Mouse (Mus musculus) cerebellum, adult 18-20 months (tissue): ENCODE measurements around the gene Wdr90.

Experiments
- DNase-seq, 2 experiments: peaks; one replicate each; pipeline ENCODE4 v3.0.0; 2021

Gene Wdr90

DNA sequence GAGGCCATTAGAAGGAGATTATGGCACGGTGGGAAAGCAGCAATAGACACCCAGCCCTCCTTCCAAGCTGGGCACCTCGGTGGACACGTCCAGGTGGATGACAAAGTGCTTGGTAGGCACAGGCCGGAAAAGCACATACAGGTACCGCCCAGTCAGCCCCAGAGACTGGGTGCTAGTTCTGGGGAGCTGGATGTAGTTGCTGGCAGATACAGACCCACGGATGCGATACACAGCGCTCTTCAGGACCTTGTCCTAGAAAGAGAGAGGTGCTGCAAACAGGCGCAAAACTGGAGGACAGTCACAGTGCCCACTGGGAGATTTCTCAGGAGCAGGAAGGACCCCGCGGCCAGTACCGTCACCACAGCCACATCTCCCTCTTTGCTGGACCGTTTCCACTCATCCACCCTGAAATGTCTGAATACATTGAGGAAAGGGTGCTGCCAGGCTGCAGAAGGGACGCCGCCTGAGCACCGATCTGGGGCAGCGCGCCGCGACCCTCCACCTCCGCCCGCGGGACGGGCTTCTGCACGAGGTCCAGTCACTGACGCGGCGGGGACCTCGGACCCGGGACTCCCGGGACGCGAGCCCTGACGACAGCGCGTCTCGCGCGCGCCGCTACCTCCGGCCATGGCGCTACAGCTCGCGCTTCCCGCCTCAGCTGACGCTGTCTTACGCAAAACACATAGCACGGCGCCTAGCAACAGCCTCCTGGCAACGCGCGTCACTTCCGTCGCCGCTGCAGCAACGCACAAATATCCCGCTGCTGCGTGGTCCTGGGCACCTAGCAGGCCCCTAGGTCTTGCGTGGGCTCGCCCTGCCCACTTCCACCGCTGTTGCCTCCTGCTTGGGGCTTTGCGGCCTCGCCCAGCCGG lies at the start of gene Wdr90:
Gene Wdr90 (minus strand): TSS at position 670 of the 872 bp plus-strand sequence.
- peak; percentile 92 to 93 for DNase-seq

DNA sequence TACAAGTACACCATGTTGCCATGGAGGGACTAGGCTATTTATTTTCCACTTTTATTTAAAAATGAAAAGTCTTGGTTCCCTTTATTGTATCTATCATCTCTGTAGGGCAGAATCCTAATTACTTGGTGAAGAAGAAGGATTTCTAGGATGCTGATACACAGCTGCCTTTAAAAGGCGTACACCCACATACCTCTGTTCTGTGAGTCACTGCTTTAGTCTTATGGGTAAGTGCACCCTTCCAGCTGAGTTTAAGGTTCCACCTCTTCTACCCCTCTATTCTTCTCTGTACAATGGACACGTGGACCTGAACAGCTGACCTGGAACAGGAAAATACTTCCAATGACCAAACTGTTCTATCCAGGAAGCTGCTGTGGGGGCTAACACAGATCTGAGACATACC lies 46.3 kb upstream of the Wdr90 start:
- no peak for DNase-seq

- DNase-seq: no peak
These were observed 41.8 kb upstream of the Wdr90 start for GRCm38 (mm10) chr17:25903061-25903460.

DNA sequence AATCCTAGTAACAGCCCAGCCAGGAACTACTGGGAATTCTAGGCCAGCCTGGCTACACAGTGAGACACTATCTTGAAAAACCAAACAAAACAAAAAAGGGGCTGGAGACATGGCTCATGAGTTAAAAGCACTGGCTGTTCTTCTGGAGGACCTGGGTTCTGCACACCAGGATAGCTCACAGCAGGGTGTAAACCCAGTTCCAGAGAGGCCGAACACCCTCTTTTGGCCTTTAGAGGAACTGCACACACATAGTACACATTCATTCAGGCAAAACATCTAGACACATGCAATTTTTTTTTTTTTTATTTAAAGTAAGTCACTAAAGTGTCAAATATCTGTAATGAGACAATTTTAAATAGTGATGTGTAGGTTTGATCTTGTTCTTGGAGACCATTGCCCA lies 38.9 kb upstream of the Wdr90 start:
- no peak for DNase-seq

GRCm38 (mm10) chr17:25895891-25896290 lies 34.6 kb upstream of the Wdr90 start:
- DNase-seq: no peak

DNA sequence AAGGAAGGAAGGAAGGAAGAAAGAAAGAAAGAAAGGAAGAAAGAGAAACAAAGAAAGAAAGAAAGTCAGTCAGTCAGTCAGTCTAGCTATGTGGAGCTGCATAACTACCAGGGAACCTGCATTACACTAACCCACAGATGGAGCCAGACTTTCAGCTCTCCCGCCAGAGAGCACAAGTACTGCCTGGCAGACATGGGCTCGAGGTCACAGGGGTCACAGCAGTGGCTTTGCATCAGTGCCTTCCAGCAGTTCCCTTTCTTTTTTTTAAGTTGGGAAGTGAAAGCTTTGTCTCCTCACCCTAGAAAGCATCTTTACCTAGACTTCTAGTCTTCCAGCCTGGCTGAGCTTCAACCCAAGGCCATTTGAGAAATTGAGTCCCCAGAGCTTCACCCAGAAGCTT lies 34.1 kb upstream of the Wdr90 start:
- DNase-seq: no peak

GRCm38 (mm10) chr17:25893975-25894617 lies 32.8 kb upstream of the Wdr90 start:
- peak; percentile 84 to 85 for DNase-seq

- no peak for DNase-seq
These were observed 27.5 kb upstream of the Wdr90 start for GRCm38 (mm10) chr17:25888837-25889236.

- no peak for DNase-seq
These were observed 26.2 kb upstream of the Wdr90 start for GRCm38 (mm10) chr17:25887467-25887866.

DNA sequence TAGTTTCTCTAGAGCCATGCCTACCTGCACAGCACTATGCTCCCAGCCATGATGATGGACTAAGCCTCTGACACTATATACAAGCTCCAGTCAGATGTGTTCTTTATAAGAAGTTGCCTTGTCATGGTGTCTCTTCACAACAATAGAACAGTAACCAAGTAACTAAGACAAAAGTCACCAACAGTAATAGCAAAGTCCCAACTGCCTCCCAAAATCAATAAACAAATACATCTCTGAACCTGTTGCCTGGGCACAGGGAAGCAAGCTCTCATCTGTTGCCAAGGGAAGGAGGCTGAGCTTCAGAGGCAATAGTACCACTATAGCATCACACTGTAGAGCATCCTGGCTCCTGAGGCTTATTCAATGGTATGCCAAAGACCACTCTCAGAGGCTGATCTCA lies 25.5 kb upstream of the Wdr90 start:
- no peak for DNase-seq

DNA sequence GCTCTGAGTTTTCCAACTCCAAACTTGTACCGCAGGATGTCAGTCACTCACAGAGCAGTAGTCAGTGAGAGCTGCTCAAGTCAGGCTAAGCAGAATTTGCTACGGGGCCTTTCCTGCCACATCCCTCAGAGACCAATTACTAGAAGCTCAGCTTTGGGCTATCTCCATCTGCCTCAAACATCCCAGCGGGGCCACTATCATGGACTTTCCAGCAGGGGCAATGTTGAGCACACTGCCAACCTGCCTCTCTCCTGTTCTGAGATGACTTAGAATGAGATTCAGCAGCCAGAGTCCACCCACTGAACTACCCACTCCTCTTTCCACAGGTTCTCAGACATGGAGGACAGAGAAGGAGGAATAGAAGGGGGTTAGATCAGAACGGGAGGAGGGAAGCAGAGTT lies 24.3 kb upstream of the Wdr90 start:
- DNase-seq: peak in 1 of 2 experiments; percentile 58

DNA sequence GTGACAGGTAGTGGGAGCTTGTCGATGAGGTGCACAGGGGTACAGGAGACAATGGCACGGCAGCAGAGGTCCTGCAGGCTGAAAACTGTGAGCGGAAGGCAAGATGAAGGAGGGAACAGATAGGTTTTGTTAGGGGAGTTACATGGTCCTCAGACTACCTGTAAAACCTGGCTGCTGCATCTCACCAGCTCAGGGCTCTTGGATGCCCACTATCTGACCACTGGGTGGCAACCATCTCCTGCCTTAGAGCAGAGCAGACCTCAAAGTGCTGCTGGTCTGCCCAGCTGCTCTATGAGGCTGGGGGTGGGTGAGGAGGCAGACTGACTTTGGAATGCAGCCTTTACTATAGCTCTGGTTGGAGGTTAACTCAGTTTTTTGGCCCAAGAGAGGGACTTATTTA lies 22.5 kb upstream of the Wdr90 start:
- no peak for DNase-seq

DNA sequence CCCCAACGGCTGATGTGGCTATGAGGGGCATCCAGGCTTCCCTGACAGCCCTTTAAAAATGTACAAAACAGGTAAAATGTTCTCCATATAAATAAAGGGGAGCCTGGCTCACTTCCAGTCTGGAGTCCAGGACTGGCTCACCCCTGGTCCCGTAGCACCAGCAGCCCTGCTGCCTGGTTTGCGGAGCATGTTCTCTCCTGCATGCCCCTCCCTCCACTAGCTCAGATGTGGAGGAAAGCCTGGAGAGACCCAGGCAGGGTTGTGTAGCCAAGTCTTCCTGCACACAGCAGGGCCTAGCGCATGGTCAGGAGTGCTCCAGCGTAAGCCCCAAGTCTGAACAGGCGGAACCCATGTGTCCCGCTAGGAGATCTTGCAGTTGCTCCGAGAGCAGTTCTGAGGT lies 22.0 kb upstream of the Wdr90 start:
- DNase-seq: no peak

DNA sequence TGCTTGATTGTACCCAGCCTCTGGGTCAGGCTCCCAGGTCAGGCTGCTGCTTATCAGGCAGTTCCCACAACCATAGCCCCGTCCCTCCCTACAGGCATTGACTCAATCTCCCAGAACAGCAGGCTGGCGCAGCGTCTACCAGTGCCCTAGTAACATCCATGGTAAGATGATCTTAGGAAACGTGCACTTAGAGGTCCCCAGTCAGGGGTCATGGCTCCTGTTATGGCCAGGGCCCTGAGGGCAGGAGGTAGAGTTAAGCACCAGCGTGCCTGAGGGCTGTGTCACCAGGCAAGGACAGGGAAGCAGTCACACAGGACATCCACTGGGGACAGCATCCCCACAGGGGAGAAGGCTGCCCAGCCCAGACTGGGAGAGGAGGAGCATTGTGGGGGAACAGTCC lies 21.0 kb upstream of the Wdr90 start:
- DNase-seq: no peak

DNA sequence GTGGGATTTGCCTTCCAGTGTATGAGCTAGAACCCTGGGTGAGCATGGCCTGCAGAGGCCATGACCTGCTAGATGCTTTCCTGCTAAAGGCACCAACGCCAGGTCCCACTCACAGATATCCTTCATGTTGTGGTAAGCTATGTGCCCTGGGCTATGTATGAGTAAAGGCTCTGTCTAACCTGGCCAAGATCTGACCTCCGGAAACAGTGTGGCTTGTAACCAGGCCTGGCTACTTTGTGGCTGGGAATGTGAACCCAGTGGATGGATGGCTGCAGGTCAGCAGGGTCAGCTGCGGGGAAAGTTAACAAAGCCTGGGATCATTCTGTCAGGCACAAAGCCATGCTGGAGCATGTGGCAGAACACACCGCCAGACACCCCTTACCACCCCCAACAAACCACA lies 20.4 kb upstream of the Wdr90 start:
- no peak for DNase-seq

DNA sequence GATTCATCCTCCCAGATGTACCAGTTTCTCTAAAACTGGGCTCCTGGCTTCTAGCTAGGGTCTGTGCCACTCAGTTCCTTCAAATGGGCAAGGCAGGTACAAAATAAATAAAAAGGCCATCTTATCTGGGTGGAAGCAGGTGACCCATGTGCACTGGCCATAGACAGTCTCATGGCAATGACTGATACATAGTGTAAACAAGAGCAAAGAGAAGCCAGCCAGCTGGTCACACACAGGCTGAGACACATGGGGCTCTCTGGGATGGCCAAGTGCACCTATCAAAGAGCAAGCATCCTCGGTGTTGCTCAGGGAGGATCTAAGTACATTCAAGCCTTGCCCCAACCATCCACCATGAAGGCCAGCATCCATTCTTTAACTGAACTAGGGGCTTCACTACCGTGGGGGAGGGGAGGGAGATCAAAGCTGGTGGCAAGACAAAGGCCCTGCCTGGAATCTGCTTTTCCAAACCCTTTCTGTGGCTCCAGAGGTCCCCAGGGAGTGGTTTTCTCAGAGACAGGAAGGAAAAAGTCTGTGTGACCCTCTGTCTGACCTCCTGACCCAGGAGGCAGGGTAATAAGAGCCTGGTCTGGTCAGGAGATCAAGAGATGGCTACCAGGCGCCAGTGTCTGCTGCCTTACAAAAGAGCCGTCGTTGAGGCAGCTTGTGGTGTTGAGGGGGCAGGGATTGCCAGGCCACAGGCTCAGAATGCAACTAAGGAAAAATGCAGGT lies 19.8 kb upstream of the Wdr90 start:
- DNase-seq: no peak

DNA sequence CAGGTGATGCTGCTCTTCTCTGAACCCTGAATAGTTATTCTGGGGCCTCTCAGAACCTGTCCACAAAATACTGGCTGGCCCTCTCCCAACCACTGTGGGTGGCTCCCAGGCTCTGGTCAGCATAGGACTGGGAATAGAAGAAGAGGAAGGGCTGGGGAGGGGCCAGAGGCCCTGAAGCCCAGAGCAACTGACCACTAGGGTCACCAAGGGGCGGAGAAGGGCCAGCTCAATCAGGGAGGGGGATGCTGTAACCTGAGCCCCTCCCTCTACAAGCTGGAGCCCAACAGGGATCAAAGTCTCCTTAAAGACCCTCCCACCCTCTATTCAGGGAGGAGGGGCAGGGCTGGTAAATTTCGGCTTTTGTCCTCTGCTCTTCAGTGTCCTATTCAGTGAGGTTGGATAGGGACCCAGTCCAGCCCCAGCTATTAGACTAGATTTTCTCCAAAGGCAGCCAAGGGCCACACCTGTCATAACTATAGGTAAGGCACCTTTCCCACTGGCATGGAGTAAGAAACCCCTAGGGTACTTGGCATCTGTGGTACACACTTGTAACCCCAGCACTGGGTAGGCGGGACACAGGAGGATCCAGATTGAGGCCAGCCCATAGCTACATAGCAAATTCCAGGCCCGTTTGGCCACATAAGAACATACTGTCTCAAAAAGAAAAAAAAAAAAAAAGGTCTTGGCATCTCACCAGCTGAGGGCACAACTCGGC lies 19.1 kb upstream of the Wdr90 start, which contains the start of gene Wfikkn1:
Gene Wfikkn1 (minus strand): TSS at position 663 of the 715 bp plus-strand sequence.
- DNase-seq: peak in 1 of 2 experiments; percentile 23

DNA sequence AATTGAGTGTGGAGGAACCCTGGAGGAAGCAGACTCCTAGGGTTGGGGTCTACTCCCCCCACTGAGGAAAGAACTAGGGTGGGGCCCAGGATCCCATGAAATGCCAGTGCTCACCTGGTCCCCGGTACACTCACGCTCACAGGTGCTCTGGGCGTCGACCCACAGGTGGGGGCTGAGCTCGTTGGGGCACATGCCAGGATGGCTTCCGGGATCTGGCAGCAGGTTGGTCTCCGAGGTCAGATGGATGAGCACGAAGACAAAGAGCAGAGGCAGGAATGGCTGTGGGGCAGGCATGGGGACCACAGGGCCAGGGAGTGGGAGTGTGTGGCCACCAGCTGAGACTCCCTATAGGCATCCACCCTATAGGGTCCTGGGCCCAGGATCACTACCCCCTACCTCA lies 18.4 kb upstream of the Wdr90 start:
- peak in 1 of 2 experiments; percentile 27 for DNase-seq

DNA sequence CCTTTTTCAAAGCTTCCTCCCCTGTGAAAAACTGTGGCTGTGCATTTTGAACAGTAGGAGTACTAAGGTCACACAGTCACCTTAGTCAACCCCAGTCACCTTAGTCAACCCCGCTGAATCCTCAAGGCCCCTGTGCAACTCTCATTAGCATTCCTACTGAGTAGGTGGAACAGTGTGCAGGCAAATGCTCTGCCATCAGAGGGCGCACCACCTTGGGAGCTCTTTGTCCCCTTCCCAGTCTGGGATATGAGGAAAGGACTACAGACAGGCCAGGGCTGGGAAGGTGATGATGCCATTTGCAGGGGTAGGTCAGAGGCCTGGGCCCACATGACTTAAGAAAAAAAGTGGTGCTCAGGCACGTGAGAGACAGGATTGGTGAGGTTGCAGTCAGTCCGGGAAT lies 18.0 kb upstream of the Wdr90 start:
- peak in 1 of 2 experiments; percentile 42 for DNase-seq

DNA sequence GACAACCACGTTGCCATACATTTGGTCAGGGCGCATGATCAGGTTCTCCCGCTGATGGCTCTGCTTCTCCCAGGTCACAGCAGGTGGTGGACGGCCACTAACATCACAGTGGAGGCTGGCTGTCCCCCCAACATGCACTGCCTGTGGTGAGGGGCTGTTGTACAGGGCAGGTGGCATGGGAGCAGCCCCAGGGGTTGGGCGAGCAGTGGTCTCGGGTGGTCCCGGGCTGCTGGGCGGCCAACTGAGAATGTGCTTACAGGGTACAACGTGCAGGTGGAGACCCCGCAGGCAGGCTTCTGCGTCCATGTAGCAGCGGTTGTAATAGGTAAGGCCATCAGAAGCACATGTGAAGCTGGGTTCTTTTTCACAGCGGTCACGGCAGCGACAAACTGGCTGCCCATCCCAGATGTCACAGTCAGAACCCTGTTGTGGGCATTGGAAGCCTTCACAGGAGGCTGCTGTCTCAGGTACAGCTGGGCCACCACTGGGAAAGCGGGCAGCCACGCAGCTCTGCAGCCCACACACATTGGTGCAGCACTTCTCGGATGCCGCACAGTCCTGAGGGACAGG lies 17.4 kb upstream of the Wdr90 start:
- peak in 1 of 2 experiments; percentile 28 for DNase-seq

GRCm38 (mm10) chr17:25877741-25878610 lies 16.7 kb upstream of the Wdr90 start:
- peak; percentile 22 to 23 for DNase-seq
